Mouse (Mus musculus) hindlimb bud, embryonic 11.5 days (tissue): Measurements from ENCODE around the gene Ercc6.

Experiments
- DNase-seq: peaks from one replicate; pipeline ENCODE4 v3.0.0-alpha.2; 2012; ENCODE audit warnings: low read depth, low spot score; ENCODE audit errors: extremely low spot score

Gene Ercc6

GRCm38 (mm10) chr14:32513336-32514032 is at the start of gene Ercc6:
Gene Ercc6 (plus strand): TSS chr14:32513521.
- peak; percentile 92 for DNase-seq

GRCm38 (mm10) chr14:32464601-32465505 is 48.5 kb upstream of the Ercc6 start, which contains the start of gene Slc18a3:
Gene Slc18a3 (minus strand): TSS chr14:32464850.
- no peak for DNase-seq

DNA sequence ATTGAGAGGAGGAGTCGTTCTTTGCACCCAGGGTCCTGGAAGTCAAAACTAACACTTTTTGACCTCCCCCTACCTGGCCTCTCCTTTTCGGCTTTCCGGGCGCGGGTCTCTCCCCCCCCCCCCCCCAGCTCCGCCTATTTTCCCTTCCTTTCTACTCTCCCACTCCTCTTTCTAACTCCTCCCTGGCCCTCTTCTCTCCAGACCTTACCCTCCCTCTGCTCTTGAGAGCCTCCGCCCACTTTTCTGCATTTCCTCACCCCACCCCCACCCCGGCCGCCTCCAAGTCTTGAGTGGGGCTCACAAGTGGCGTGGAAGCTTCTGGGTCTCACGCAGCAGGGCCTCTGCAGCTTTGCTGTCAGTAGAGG is 47.8 kb upstream of the Ercc6 start:
- DNase-seq = no peak

DNA sequence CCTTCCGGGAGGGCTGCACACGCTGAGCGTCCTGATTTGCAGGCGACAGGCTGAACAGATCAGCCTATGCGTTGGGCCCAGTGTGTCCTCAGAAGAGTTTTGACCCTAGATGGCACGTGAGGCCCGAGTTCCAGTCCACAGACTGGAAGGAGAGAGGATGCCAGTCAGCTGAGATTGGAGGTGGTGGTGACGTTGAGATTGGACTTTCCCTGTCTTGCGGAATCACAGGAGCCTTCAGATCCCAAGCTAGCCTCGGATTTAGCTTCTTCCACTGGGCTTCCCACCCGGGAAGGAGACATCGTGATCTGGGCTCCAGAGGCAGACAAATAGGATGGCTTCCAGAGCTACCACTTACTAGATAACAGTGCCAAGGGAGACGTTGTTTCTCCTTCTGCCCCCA is 47.4 kb upstream of the Ercc6 start, which contains the start of gene Chat:
Gene Chat (minus strand): TSS at position 101 of the 400 bp plus-strand sequence.
- no peak for DNase-seq

- DNase-seq = peak; percentile 33
These were observed 45.7 kb upstream of the Ercc6 start for GRCm38 (mm10) chr14:32467606-32468005.

DNA sequence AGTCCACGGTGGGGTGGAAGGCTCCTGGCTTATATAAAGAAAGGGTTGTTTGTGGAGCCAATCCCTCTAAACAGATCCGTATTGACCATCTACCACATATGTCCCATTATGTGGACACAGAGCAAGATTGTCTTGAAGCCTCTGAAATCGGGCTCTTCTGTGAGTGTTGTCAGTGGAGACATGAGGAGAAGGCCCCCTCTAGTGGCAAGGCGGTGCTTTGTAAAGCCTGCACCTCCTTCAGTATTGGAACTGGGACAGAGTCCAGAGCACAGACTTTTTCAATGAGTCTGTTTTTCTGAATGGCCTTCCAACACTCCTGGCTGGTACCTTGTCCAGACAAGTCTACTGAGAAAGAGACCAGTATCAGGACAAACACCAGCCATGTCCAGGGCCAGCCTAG is 40.3 kb upstream of the Ercc6 start:
- no peak for DNase-seq

- no peak for DNase-seq
These were observed 36.8 kb upstream of the Ercc6 start for GRCm38 (mm10) chr14:32476559-32476958.

DNA sequence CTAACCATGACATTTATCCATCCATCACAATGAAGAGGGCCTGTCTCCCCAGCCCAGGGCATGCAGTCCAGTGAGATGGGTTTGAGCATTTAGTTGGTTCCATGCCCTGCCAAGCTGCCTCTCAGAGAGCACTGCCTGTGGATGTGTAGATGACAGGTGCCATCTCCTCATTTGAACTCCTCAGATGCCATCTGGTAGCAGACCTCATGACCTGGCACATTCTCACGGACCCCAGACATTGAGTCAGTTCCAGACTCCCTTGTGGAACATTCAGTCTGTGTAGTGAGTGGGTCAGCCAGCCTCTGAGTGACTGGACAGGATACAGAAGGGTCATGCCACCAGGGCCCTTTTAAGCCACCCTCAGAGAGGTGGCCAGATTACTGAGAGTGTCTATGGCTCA is 35.7 kb upstream of the Ercc6 start:
- DNase-seq = no peak

DNA sequence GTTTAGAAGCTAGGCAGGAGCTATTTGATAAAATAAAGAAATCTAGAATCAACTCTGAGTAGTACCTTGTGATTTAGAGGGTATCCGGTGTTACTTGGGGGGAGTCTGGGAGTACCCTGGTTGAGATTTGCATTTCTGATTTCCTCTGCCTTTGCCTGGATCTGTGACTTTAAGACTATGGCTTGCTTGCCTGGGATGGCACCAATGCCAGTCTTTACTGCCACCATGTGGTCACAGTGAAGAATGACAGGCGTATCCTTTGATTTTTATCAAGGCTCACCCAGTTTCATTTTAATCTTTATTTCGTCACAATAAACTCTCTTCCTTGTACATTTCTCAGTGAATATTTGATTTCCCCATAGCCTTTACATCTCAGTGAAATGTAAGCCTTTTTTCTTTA is 31.3 kb upstream of the Ercc6 start:
- DNase-seq = peak; percentile 16

DNA sequence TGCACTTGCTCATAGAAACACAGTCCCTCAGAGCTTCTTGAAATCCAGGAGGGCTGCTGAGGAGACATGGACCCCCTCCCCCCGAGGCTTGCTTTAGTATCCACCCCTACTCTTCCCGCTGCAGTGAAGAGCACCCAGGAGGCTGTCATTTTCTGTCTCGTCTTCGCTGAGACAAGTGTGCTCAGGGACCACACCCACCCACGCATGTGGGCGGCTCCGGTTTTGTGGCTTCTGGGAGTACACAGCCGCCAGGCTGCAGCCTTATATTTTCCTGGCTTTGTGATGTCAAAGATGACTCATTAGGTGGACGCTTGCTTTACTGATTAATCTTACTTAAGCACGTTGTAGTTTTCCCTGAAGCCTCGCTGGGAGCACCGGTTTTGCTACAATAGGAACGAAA is 20.8 kb upstream of the Ercc6 start:
- DNase-seq = no peak

DNA sequence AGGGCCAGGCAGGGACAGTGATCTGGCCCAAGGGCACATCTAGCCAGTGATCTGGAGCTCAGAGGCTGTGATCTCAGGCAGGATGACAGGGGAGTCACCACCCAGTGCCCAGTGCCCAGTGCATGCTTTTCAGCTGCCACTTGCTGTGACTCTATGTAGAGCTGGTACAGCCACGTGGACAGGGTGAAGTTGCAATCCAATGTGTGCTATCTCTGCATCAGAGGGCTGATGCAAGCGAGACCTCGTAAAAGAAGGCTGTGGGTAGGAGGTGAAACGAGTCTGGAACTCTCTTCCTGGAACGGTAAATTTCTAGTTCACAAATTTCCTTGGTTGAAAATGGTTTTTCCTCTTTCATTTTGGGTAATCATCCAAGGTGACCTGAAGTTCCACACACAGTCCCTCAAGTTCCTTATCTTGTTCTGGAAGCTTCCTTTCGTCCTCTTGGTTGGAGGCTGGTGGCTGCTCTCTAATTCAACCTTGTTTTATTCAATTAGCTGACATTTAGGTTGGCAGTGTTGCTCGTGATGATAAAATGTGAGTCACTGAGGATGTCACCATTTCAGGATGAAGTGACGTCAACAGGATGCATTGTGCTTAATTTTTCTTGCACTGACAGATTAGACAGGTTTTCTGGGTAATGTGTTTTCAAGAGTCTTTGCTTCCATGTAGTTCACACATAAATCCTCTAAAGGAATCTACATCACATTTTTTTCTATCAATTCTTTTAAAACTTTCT is 17.0 kb upstream of the Ercc6 start:
- no peak for DNase-seq

DNA sequence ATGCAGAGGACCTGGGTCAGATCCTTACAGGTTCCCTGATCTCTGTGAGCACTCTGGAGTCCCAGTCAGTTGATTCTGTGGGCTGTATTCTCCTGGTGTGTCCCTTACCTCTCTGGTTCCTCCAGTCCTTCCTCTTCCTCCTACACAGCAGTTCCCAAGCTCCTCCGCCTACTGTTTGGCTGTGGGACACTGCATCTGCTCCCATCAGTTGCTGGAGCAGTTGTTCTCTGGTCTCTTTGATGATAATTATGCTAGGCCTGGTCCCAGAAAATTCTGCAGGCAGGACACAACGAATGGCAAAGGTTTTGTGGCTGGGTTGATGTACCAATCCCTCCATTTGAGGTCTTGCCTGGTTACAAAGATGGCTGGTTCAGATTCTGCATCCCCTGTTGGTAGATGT is 12.0 kb upstream of the Ercc6 start:
- no peak for DNase-seq

- DNase-seq = no peak
These were observed 10.3 kb upstream of the Ercc6 start for GRCm38 (mm10) chr14:32502764-32503688.

GRCm38 (mm10) chr14:32503897-32504296 is 9.4 kb upstream of the Ercc6 start:
- DNase-seq = no peak

GRCm38 (mm10) chr14:32506329-32506728 is 7.0 kb upstream of the Ercc6 start:
- DNase-seq = no peak

DNA sequence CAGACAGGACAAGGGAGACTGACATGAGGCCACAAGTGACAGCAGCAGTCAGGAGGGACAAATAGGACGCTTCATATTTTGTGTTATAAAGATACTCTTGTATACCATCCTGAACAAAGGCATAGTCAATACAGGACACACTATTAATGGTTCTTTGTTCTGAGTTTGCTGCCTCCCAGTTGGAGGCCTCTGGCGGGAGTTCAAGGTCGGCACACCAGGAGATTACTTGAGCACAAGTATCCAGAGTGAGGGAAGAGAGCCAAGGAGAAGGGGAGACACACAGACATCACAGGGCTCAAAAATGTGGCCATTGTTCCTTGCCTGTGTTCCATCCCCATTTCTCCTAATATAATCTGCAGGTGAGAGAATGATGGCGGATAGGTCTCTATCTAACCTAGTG is 6.1 kb upstream of the Ercc6 start:
- no peak for DNase-seq

- DNase-seq = no peak
These were observed 5.1 kb upstream of the Ercc6 start for GRCm38 (mm10) chr14:32508105-32508835.

- DNase-seq = no peak
These were observed 3.8 kb upstream of the Ercc6 start for GRCm38 (mm10) chr14:32509443-32509961.

DNA sequence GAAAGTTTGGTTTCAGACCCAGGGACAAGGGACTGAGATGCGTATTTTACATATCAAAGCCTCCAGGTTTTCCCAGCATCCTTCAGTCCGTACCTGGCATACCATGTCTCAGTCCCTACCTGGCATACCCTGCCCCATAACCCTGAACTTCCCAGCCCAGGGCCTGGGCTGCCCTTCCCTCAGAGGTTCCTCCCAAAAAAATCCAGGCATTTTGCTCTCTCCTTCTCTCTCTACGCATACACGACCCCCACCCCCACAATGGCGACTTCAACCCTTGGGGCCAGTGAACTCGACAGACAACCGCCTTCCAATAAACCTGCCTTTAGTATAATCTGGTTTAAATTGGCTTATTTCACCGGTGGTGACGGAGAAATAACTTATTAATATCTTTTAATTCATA is 409 bp upstream of the Ercc6 start:
- DNase-seq = no peak

DNA sequence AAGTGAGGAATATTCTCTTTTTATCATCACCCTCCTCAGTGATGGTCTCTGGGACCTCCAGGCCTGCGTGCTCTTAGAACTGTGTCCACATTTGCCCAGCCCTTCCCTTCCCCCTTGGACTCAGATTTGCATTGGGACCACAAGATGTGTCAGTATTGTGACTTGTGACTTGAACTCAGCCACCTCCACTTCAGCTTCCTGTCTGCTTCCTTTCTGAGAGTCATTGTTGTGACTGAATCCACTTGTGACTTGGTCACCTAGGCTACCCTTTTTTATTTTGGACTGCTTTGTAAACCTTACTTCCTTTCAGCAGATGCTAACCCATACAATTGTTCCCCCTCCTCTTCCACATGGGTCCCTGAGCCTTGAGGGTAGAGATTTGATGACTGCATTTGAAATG is 2.8 kb downstream of the Ercc6 start:
- DNase-seq = no peak
